Mouse (Mus musculus): ENCODE measurements at regions not wholly inside any gene's neighbourhood (a gene's known extent, or its start where the extent isn't known, plus 50 kb on each side); places are given as distances from the start of the nearest gene placed in this dataset.

GRCm38 (mm10) chr5:42364116-42364515 is 296.4 kb downstream of the Gm16223 start:
- DNase-seq (ENCODE audit: low spot score): no peak
- WGBS: 87% methylated on average over 4 of the region's 4 CpGs
- Histone ChIP-seq H3K9me3 (ENCODE audit: control insufficient read depth, low read length) (no peaks in the 10 kb centered on the region), H3K36me3 (ENCODE audit: control insufficient read depth, insufficient read depth, low read length) (no peaks in the 10 kb centered on the region), H3K4me3 (ENCODE audit: low read depth, low read length) (no peak overlapping the region), H3K27me3 (ENCODE audit: control insufficient read depth, insufficient read depth, low read length) (no peaks in the 10 kb centered on the region), H3K27ac (ENCODE audit: low read depth, low read length) (no peak overlapping the region), H3K9ac (ENCODE audit: low read length) (no peak overlapping the region), H3K4me1 (ENCODE audit: control insufficient read depth, insufficient read depth, low read length) (no peaks in the 10 kb centered on the region), H3K4me2 (ENCODE audit: low read depth) (no peak overlapping the region)
- no peak for ATAC-seq (ENCODE audit: insufficient read depth, low FRiP score, low TSS enrichment)

DNA sequence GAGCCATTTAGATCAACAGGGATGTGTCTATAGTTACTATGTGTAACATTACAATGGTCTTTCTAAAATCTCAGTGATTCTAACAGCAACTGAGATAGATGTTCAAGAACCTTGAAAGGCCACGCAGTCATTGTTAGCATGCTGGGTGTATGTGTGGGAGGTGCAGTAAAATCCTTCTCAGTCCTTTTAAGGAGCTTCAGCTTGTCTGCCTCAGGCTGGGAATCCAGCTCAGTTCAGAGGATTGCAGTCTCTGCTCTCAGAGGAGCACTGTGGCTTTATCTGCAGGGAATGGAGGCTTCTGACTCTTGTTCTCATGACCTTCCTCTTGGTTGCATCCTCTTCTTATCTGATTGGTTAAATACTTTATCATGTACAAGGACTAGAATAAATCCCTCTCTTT is 320.2 kb downstream of the Gm16223 start:
- Histone ChIP-seq H3K4me1 (ENCODE audit: control insufficient read depth, insufficient read depth, low read length) (no peaks in the 10 kb centered on the region), H3K4me2 (ENCODE audit: low read depth) (no peak overlapping the region), H3K27me3 (ENCODE audit: control insufficient read depth, insufficient read depth, low read length) (no peaks in the 10 kb centered on the region), H3K36me3 (ENCODE audit: control insufficient read depth, insufficient read depth, low read length) (no peaks in the 10 kb centered on the region), H3K27ac (ENCODE audit: low read depth, low read length) (no peak overlapping the region), H3K9ac (ENCODE audit: low read length) (no peak overlapping the region), H3K4me3 (ENCODE audit: low read depth, low read length) (no peak overlapping the region), H3K9me3 (ENCODE audit: control insufficient read depth, low read length) (no peaks in the 10 kb centered on the region)
- ATAC-seq (ENCODE audit: insufficient read depth, low FRiP score, low TSS enrichment) (no peak), DNase-seq (ENCODE audit: low spot score) (no peak)
- WGBS: 86% methylated on average over 1 of the region's 1 CpGs

DNA sequence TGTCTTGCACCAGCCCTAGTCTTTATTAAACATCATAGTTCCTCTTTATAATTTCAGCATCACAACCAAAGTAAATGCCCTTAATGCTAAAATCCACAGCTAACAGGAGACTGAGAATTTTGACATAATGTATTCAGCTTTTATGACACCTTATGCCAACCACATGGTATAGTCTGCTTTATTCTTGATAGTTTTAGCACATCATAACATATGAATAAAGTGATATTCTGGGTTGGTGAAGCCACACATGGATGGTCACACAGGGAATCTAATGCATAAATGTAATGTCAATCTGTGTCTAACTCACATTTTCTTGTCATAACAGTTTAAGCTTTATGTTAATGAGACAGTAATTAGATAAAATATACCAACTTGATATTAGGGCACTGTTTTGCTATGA is 328.9 kb downstream of the Gm16223 start:
- Histone ChIP-seq H3K4me1 (ENCODE audit: control insufficient read depth, insufficient read depth, low read length) (no peaks in the 10 kb centered on the region), H3K27ac (ENCODE audit: low read depth, low read length) (no peak overlapping the region), H3K4me2 (ENCODE audit: low read depth) (no peak overlapping the region), H3K4me3 (ENCODE audit: low read depth, low read length) (no peak overlapping the region), H3K9ac (ENCODE audit: low read length) (no peak overlapping the region), H3K27me3 (ENCODE audit: control insufficient read depth, insufficient read depth, low read length) (no peaks in the 10 kb centered on the region), H3K36me3 (ENCODE audit: control insufficient read depth, insufficient read depth, low read length) (no peaks in the 10 kb centered on the region), H3K9me3 (ENCODE audit: control insufficient read depth, low read length) (no peaks in the 10 kb centered on the region)
- DNase-seq (ENCODE audit: low spot score): no peak
- no peak for ATAC-seq (ENCODE audit: insufficient read depth, low FRiP score, low TSS enrichment)

DNA sequence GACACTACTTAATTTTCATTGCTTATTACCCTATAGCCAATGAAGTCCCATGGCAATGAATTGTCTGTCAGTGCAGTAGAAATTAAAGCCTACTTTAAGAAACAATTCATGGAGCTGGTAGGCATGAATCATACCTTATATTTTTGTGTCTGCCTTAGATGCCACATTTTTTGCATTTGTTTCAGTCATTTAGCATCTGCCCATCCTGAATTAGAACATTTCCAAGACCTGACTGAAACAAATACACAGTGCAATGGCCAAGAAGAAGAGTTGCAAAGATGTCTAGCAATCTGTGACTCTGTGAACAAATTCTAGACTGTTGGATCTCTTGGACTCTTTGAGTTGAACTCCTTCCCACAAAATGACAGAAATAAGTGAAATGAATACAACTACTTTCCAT is 342.2 kb downstream of the Gm16223 start:
- Histone ChIP-seq H3K9me3 (ENCODE audit: control insufficient read depth, low read length) (no peaks in the 10 kb centered on the region), H3K9ac (ENCODE audit: low read length) (no peak overlapping the region), H3K4me3 (ENCODE audit: low read depth, low read length) (no peak overlapping the region), H3K27me3 (ENCODE audit: control insufficient read depth, insufficient read depth, low read length) (no peaks in the 10 kb centered on the region), H3K4me2 (ENCODE audit: low read depth) (no peak overlapping the region), H3K4me1 (ENCODE audit: control insufficient read depth, insufficient read depth, low read length) (no peaks in the 10 kb centered on the region), H3K36me3 (ENCODE audit: control insufficient read depth, insufficient read depth, low read length) (no peaks in the 10 kb centered on the region), H3K27ac (ENCODE audit: low read depth, low read length) (no peak overlapping the region)
- no peak for ATAC-seq (ENCODE audit: insufficient read depth, low FRiP score, low TSS enrichment)
- DNase-seq (ENCODE audit: low spot score): no peak

GRCm38 (mm10) chr5:42412296-42412695 is 344.5 kb downstream of the Gm16223 start:
- no peak overlapping the region for H3K4me3 ChIP-seq (ENCODE audit: low read depth, low read length)
- no peaks in the 10 kb centered on the region for H3K4me1 ChIP-seq (ENCODE audit: control insufficient read depth, insufficient read depth, low read length)
- no peaks in the 10 kb centered on the region for H3K9me3 ChIP-seq (ENCODE audit: control insufficient read depth, low read length)
- no peak for DNase-seq (ENCODE audit: low spot score)
- no peak overlapping the region for H3K4me2 ChIP-seq (ENCODE audit: low read depth)
- H3K36me3 ChIP-seq (ENCODE audit: control insufficient read depth, insufficient read depth, low read length): no peaks in the 10 kb centered on the region
- no peak overlapping the region for H3K27ac ChIP-seq (ENCODE audit: low read depth, low read length)
- 30% methylated on average over 1 of the region's 1 CpGs for WGBS
- no peaks in the 10 kb centered on the region for H3K27me3 ChIP-seq (ENCODE audit: control insufficient read depth, insufficient read depth, low read length)
- H3K9ac ChIP-seq (ENCODE audit: low read length): no peak overlapping the region
- 0 out of 2 replicates have a peak, but pooled peaks have one; percentile 42 for ATAC-seq (ENCODE audit: insufficient read depth, low FRiP score, low TSS enrichment)

DNA sequence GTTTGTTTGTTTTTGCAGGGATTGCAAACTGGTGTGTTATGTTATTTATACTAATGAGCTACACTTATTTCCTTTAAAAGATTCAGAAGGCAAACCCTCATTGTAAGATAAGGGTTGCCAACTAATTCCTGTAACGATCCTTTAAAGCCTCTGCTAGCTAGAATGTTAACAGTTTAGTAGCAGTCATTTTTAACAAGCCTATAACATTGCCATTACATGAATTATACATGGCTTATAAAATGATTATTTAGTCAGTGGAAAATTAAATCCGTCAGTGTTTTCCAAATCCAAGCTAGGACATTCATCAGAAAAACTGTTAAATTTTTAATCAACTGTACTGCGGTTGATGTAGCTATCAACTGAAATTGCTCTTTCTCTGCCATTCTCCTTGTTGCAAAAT is 358.1 kb downstream of the Gm16223 start:
- no peak overlapping the region for H3K27ac ChIP-seq (ENCODE audit: low read depth, low read length)
- no peaks in the 10 kb centered on the region for H3K4me1 ChIP-seq (ENCODE audit: control insufficient read depth, insufficient read depth, low read length)
- H3K27me3 ChIP-seq (ENCODE audit: control insufficient read depth, insufficient read depth, low read length): no peaks in the 10 kb centered on the region
- no peak for DNase-seq (ENCODE audit: low spot score)
- H3K4me3 ChIP-seq (ENCODE audit: low read depth, low read length): no peak overlapping the region
- no peaks in the 10 kb centered on the region for H3K36me3 ChIP-seq (ENCODE audit: control insufficient read depth, insufficient read depth, low read length)
- H3K9ac ChIP-seq (ENCODE audit: low read length): no peak overlapping the region
- no peak for ATAC-seq (ENCODE audit: insufficient read depth, low FRiP score, low TSS enrichment)
- H3K9me3 ChIP-seq (ENCODE audit: control insufficient read depth, low read length): no peaks in the 10 kb centered on the region
- 81% methylated on average over 3 of the region's 3 CpGs for WGBS
- H3K4me2 ChIP-seq (ENCODE audit: low read depth): no peak overlapping the region

- 87% methylated on average over 3 of the region's 3 CpGs for WGBS
- H3K9me3 ChIP-seq (ENCODE audit: control insufficient read depth, low read length): no peaks in the 10 kb centered on the region
- ATAC-seq (ENCODE audit: insufficient read depth, low FRiP score, low TSS enrichment) (no peak), DNase-seq (ENCODE audit: low spot score) (no peak)
- no peak overlapping the region for H3K27ac ChIP-seq (ENCODE audit: low read depth, low read length)
- H3K27me3 ChIP-seq (ENCODE audit: control insufficient read depth, insufficient read depth, low read length): no peaks in the 10 kb centered on the region
- H3K9ac ChIP-seq (ENCODE audit: low read length): no peak overlapping the region
- no peak overlapping the region for H3K4me2 ChIP-seq (ENCODE audit: low read depth)
- no peak overlapping the region for H3K4me3 ChIP-seq (ENCODE audit: low read depth, low read length)
- no peaks in the 10 kb centered on the region for H3K36me3 ChIP-seq (ENCODE audit: control insufficient read depth, insufficient read depth, low read length)
- H3K4me1 ChIP-seq (ENCODE audit: control insufficient read depth, insufficient read depth, low read length): no peaks in the 10 kb centered on the region
Measured at GRCm38 (mm10) chr5:42433147-42433546, 365.4 kb downstream of the Gm16223 start.

- Histone ChIP-seq H3K4me2 (ENCODE audit: low read depth) (no peak overlapping the region), H3K4me3 (ENCODE audit: low read depth, low read length) (no peak overlapping the region), H3K27ac (ENCODE audit: low read depth, low read length) (no peak overlapping the region), H3K27me3 (ENCODE audit: control insufficient read depth, insufficient read depth, low read length) (no peaks in the 10 kb centered on the region), H3K9me3 (ENCODE audit: control insufficient read depth, low read length) (no peaks in the 10 kb centered on the region), H3K4me1 (ENCODE audit: control insufficient read depth, insufficient read depth, low read length) (no peaks in the 10 kb centered on the region), H3K36me3 (ENCODE audit: control insufficient read depth, insufficient read depth, low read length) (no peaks in the 10 kb centered on the region), H3K9ac (ENCODE audit: low read length) (no peak overlapping the region)
- ATAC-seq (ENCODE audit: insufficient read depth, low FRiP score, low TSS enrichment) (no peak), DNase-seq (ENCODE audit: low spot score) (no peak)
- WGBS: 86% methylated on average over 2 of the region's 2 CpGs
Measured at GRCm38 (mm10) chr5:42448644-42449043, 380.9 kb downstream of the Gm16223 start.

DNA sequence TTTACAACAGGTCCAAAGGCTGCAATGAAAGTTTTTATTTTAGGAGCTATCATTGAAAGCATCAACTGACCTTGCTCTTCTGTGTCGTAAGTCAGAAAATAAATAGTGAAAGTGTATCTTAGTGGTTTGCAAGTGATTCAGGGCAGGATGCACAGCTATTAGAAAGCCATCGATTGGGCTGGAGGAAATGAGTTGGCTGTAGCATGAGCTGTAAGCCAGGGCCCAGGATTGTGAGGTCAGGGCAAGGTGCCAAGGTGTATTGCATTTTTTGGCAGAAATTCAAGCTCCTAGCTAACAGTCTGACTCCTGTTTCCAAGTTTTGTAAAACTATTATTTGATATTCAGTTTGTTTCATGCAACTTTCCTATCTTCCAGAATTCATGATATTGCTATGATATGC is 381.8 kb downstream of the Gm16223 start:
- Histone ChIP-seq H3K4me1 (ENCODE audit: control insufficient read depth, insufficient read depth, low read length) (no peaks in the 10 kb centered on the region), H3K9ac (ENCODE audit: low read length) (no peak overlapping the region), H3K9me3 (ENCODE audit: control insufficient read depth, low read length) (no peaks in the 10 kb centered on the region), H3K4me2 (ENCODE audit: low read depth) (no peak overlapping the region), H3K4me3 (ENCODE audit: low read depth, low read length) (no peak overlapping the region), H3K27ac (ENCODE audit: low read depth, low read length) (no peak overlapping the region), H3K36me3 (ENCODE audit: control insufficient read depth, insufficient read depth, low read length) (no peaks in the 10 kb centered on the region), H3K27me3 (ENCODE audit: control insufficient read depth, insufficient read depth, low read length) (no peaks in the 10 kb centered on the region)
- DNase-seq (ENCODE audit: low spot score) (no peak), ATAC-seq (ENCODE audit: insufficient read depth, low FRiP score, low TSS enrichment) (no peak)
- 93% methylated on average over 2 of the region's 2 CpGs for WGBS
